Mouse (Mus musculus) forelimb bud, embryonic 11.5 days (tissue): ENCODE data around the gene Grm7.

ENCODE experiments used
- DNase-seq: peaks from one replicate; pipeline ENCODE4 v3.0.0-alpha.2; 2012; ENCODE audit warnings: low read depth, low spot score

Grm7 gene

DNA sequence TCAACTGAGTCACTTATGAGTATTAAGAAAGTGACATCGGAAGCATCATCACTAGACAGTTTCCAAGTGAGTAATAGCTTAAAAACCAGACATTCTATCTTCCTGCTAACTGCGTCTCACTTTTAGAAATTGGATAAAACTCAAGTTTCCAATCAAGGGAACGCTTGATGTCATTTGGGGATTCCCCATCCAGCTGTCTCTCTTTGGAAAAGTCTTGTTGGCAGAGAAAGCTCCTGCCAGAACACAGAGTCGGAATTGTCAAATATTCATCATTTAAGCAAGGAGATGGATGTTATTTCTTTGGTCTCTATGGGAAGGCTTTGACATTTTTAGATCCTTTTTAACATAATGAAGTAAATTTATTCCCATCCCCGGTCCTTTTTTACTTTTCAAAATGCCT is 336.6 kb downstream of the Grm7 start:
- DNase-seq = no peak

DNA sequence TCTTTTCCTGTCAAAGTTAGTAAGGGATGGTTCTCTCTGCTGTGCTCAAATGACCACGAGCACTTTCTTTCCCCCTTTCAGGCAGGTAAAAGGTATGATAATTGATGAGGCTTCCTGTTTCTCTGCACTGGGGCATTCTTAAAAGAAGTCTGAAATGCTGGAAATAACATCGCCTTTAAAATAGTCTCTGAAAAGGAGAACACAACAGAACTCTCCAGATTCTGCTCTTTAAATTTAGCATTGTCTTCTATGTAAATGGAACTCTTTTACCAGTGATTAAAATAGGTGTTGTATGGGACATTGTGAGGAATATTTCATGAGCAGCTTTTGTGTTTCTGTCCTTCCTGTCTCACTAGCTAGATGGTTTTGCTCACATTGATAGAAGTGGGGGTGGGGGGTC is 393.7 kb downstream of the Grm7 start:
- DNase-seq = no peak

DNA sequence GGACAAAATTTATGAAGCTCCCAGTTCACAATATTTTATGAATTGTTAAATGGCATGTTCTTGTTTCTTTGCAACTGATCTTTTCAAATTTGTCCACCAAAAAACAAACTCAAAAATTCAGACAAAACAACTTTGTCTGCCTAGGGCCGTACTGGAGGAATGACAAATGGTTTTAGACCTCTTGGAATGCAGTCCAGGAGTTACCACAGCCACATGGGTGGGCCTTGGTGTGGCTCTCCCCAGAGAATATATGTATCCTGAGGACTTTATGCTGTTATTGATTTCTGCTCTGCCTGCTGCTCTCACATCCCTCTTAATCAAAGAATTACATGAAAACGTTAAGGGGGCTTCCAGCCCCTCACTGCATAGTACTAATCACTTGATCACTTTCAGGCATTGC is 400.5 kb downstream of the Grm7 start:
- no peak for DNase-seq

DNA sequence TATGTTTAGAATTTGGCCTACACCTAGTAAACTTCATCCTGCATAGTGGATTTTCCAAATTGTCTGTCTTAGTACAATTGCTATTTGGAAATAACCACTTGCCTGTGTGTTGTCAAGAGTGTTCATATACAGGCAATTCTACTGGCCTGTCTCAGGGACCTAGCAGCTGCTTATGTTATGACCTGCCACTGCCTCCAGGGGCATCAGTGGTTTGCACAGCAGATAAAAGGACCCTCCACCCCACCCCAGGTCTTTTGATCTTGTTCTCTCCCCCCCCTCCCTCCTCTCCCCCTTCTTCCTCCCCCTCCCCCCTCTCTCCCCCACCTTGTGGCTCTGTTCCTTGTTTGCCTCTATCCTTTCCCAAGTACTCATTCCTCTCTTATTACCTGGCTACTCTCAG is 403.9 kb downstream of the Grm7 start:
- no peak for DNase-seq

DNA sequence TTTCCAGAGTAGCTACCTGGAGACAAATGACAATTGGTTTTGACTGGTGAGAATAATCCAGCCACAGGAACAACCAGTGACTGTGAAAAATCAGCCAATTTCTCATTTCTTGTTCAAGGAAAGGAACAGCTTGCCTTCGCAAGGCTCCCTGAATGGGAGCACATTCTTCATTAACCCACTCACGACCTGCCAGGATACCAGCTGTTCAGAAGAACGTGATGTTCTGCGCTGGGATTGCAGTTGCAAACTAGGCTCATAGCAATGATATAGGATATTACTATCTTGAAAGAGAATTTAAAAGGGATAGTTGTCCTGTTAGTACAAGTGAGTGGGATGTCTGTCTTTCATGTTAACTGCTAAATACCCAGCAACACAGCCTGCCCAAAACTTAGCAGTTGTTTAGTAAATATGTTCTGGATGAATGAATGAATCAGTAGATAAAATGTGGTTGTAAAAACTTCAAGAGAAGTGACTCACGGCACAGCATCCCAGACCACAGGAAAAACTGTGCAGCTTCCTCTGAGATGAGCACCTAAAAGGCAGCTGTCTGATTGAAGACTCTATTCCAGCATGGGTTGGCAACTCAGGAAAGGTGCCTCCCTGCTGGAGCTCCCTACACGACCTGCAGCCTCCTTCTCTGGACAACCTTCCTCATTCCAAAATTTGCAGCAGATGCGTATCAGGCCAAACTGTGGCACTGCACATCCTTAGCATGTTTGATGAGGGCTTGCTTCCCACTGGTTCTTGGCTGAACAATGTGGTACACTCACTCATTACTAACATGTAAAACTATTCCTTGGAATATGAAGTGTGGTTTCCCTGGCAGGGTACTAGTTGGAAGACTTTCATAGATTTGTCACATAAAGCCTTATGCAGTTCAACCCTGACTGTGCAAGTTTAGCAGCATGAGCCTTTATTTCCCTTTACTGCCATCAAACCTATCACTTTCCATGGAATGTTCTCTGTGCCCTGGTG is 408.9 kb downstream of the Grm7 start:
- no peak for DNase-seq

DNA sequence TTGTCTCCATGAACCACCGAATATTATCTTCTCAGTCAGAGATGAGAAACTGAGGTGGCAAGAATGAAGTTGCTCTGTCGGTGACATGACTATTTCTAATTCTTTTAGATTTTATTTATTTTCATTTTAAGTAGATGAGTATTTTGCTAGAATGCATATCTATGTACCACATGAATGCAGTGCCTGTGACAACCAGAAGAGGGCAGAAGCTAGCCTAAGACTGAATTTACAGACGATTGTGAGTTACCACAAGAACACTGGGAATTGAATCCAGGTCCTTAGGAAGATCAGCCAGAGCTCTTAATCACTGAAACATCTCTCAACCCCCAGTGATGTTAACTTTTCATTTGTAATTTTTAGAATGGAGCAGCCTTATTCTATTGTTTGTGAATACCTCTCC is 412.4 kb downstream of the Grm7 start:
- no peak for DNase-seq

DNA sequence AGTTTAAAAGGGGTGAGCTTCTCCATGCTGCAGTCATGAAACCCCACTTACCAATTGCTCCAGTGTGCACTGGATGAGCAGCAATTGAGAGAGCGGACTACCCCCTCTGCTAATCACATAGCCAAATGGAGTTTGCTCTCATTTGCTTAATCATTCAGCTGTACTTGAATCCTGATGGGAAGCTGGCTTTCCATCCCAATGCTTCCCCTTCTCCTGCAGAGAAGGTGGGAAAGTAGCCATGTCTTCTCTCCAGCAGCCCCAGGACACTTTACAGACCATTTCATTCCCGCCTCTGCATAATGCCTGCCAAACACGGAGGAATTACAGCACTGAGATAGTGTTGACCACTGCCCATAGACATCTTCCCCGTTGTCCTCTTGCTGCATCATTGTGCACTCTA is 414.6 kb downstream of the Grm7 start:
- DNase-seq = no peak

DNA sequence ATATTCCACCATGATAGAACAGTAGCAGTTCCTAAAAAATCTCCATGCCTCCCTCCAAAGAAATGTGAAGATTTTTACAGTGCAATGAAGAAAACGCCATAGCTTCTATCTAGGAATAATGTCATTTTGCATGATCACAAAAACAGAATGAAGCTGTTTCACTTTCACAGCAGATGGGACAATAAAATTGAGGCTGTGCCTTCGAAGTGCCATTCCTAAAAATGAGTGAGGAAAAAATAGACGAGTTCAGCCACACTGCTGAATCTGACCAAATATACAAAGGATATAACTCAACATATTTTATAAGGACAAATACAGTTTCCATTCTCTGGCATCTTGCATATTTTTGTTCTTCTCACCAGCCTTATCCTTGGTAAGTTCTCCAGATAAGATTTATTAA is 439.2 kb downstream of the Grm7 start:
- no peak for DNase-seq

DNA sequence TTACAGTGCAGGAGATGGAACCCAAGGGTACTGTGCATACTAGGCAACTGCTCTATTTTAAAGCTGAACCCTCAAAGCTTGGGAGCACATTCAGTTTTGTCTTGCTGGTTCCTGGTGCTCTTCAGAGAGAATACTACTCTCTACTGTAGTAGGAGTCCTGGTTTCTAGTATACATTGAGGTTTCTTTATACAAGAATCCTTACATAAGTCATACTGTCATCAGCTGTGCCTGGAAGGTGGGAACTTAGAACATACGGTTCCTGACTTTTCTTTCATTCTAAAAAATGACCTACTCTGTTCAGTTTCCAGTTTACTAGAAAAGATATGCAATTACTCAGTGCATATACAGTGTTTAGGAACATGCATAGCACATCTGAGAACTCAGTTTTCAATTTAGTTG is 449.4 kb downstream of the Grm7 start:
- no peak for DNase-seq

DNA sequence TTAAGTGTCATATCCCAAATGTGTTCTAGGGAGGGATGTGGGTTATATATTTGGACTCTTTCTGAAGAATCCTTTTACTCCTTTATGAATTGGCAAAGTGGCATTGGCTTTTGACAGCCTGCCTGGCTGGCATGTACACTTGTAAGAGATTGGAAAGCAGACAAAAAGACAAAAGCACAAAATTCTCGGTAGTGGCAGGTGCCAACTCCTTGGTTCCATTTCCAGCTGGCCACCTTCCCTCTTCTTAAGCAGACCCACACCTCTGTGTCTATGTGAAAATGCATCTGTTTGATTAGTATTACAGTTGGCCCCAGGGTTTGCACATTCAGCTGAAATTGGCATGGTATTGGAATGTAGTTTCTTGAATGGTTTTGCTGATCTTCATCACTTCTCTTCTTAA is 460.1 kb downstream of the Grm7 start:
- no peak for DNase-seq

DNA sequence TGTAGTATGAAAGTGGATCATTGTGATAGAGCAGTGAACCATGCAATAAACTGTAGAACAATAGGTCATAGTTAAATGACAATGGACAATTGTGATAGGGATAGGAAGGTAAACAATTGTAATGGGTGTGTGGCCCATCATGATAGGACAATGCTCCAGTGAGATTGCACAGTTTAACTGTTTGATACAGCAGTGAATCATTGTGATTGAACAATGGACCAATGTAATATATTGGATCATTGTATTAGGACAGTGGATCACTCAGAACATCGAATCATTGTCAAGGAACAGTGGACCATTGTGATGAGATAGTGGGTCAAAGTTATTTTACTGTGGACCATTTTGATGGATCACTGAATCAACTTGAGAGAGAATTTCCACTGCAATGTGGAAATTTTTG is 515.7 kb downstream of the Grm7 start:
- DNase-seq = no peak

DNA sequence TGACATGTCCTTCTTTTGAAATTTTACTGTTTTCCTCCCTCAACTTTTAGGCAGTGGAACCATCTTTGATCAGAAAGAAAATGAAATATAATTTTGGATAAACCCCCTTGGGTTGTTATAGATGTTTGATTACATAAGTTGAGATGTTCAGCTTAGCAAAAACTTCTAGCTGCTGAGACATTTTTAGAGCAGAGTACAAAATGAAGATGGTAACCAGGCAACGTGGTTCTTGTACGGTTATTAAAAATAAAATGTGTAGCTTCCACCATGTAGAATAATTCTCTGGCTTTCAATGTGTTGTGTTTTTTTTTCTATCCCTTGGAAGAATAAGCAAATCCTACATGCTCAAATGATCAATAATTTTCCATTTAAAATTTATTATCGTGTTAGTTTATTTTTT is 550.0 kb downstream of the Grm7 start:
- DNase-seq = no peak

DNA sequence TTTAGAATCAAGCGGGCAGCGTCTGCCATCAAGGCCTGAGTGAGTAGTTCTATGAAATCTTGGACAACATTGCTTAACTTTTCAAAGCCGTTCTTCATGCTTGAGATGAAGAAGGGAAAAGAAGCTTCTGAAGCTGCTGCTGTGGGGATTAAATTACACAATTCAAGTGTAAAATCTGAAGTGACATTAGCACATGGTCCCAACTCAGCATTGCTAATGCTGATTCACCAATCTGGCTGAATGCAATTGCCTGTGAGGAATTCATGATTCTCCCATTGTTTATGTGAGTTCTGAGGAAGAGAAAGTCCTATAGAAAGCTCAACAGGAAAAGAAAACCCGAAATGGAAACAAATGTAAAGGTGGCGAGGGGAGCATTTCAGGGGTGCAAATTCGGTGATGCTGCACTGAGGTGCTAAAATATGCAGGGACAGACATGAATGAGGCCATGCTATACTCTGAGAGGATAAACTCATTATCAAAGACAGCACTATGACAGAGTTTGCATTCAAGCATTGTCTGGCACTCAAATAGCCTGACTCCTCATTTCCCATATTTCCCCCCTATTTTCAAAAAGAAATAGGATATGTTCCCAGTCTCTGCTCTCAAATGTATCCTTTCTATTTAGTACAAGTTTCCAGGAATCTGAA is 575.8 kb downstream of the Grm7 start:
- DNase-seq = no peak

DNA sequence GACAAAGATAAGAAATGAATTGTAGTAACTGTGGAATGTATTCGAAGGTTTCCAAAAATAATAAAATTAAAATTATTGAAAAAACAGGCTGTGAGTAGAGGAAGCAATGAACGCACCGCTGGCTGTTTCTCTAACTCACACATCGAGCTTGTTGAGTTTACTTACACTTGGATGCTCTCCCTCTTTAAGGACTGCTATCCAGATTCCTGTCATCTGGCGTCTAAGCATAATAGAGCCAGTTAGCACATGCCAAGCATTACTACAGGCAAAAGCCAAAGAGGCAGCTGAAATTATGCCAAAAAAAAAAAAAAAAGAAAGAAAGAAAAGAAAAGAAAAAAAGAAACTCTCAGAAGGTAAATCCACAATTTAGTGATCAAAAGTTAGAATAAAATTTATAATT is 609.8 kb downstream of the Grm7 start:
- DNase-seq = no peak

DNA sequence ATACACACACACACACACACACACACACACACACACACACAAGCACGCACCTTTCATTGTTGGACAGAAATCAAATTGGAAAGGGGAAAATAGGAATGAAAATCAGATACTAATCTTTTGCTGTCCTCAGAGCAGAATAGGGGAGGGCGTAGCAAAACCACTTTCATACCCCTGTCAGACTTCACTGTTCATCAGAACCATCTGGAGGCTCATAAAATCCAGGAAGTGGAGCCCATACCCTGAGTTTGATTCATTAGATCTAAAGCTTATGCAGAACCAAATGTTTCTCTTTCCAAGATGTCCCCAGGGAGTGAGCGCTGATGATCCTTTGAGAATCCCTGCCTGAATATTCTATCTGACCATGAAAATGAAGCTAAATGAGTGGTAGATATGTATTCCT is 611.6 kb downstream of the Grm7 start:
- peak; percentile 6 for DNase-seq

DNA sequence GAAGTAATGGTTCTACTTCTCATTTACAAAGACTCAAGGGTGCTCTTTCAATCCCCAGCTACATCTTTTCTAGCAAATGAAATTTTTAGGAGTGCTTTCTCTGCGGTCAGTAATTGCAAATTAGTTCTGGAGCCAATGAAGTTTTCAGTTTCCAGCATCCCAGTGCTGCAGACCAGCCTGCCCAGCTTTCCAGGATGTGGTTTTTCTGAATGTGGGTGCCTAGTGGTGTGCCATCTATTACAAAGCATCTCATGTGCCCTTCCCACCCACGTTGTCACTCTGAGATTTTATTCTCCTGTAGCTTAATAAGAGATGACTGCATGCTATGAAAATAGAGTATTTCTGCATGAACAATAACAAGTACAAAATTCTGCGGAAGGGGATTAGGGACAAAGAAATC is 612.9 kb downstream of the Grm7 start:
- no peak for DNase-seq

DNA sequence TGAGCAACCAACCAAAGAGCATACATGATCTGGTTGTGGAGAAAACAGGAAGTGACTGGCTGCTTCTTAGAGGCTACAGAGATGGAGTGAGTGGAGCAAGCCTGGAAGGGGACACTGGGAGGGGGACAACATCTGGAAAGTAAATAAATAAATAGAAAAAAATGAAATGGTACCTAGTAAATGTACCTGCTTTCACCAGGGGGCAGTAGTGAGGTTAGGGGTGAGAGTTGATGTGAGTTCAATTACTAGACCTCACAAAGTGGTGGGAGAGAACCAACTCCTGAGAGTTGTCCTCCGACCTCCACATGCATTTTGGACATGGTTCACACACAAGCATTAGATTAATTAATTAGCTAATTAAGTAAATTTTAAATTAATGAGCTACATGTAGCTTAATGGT is 615.8 kb downstream of the Grm7 start:
- DNase-seq = no peak

DNA sequence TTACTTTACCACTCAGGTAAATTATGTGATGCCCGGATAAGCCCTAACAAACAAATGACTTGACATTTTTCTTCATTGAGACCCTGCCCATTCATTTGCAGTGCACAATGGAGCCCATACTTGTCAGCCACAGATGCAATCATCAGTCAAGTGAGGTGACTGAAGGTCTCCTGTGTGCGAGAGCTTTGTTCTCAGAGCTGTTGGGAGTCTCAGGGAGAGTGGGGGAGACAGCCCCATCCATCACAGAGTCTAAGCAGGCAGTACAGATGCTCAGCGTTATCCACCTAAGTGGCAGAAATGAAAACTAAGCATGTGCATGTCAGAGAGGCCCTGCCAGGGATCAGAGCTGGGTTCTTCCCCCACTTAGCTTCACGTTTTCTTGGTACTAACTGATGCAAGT is 631.3 kb downstream of the Grm7 start:
- DNase-seq = no peak

DNA sequence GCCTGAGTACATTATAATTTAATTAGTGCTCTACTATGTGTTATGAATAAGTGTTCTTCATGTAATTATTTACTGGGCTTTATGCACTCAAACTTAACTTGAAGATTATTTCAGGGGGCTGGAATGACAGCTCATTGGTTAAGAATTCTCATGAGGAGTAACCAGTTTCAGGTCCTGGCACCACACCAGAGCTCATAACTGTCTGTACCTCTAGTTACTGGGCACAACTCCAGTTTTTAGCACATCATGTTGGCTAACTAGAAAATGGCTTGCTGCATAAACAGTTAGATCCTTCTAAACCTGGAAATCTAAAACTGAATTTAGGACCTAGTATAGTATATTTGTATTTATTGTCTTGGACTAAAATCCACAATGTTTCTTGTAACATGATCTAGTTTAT is 633.1 kb downstream of the Grm7 start:
- DNase-seq = no peak

DNA sequence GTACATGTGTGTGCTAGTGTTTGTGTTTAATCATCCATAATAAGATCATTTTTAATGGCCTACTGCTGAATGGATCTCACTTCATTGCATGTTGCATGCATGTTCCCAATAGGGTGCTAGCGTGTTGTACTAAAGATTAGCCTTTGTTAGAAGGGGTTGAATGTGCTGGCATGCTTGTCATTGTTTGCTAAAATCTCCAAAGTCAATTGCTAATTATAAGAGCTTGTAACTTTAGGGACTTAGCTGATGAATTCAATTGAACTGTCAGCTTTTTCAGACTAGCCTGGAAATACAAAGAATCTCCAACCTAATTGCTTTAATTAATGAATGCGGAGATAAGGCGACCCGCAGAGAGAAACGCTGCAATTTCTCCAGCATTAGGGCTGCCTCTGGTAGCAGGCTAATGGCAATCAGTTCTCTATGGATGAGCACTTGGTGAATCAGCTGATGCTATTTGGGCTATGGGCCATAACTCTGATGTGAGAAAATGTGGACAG is 648.2 kb downstream of the Grm7 start:
- DNase-seq = no peak

DNA sequence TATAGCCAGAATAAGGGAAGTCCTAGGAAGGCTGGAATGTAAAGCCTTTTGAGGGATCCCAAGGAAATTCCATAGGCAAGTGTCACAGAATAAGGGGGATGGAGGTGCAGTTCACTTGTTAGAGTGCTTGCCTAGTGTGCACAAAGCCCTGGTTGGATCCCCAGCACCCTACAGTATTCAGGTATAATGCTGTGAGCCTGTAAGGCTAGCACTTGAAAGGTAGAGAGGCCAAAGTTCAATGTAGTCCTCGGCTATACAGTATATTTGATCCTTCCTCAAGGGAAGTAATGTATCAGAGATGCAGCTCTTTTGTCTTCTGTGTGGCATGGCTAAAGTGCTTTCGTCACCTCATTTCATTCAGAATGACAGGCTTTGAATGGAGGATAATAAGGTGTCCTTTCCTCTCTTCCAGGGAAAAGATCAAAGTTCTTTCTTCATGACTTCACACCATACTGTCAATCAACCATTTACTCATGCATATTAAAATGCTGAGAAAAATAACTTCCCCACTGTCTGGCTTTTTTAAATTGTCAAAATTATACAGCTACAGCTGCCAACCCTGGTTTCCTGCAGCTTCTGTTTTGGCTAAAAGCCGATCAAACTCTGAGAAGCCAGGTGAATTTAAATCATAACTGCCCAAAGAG is 658.7 kb downstream of the Grm7 start:
- DNase-seq = no peak

DNA sequence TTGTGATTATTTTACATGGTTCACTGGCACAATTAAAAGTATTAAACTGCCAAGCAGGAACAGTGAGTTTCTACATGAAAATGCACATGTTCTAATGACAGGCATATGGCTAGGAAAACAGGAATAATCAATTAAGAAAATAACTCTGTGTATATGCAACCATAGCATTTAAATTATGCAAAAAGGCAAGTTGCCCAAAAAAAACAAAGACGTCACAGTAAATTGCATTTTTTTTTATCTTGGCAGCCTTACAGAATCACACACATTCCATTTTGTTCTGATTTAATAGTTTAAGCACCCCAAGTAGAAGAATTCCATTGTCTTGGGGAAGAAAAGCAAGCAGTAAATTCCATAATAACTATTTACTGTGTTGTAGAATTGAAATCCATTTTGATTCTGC is 716.3 kb downstream of the Grm7 start:
- no peak for DNase-seq

DNA sequence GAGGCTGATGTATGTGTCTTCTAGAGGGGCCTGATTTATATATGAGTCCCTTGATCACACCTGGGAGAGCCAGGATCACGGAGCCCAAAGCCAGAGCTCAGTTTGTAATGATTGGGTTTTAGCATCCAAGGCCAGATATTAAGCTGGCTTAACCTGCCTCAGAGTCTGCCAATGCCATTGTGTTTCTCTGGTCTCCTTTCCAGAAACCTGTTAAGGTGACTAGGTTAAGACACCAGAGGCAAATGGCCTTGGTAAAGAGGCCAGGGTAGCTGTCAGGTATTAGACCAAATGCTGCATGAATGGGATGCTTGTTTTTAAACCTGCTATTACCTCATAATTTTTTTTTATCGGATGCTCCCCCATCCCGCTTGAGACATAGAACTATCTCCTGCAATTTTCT is 722.7 kb downstream of the Grm7 start:
- DNase-seq = no peak
